Mouse (Mus musculus) cerebellum, adult 2 months (tissue): ENCODE results near the gene Emg1.

Experiments used
- CTCF ChIP-seq: fragments of 200-500 bp; IDR thresholded peaks from 2 replicates; pipeline ENCODE4 v1.5.1; 2011; ENCODE audit warnings: low read depth, mild to moderate bottlenecking, control low read depth, low read length, moderate library complexity, borderline replicate concordance; ENCODE audit not compliant: insufficient read depth
- POLR2A ChIP-seq: fragments of 200-500 bp; IDR thresholded peaks from 2 replicates; pipeline ENCODE4 v1.6.1; 2011; ENCODE audit warnings: low read length, control low read depth, borderline replicate concordance; ENCODE audit not compliant: insufficient read depth

DNA sequence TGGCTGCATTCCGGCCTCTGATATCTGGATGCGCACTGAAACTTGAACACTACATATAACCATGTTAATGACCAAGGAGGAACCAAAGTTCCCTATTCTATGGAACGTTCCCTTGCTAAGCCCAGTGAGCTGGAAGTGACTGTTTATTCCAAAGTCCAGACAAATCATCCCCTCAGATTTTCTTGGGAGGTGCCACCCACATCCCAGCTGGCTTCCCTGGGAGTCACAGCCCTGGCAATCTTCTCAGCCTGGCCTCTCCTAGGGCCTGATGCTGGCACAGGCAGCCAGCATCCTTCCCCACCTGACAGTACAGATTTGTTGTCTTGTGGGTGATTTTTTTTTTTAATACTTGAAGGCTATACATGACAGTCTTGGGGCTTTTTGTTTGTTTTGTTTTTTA, 32.5 kb downstream of the Emg1 start:
- no peak for TF ChIP-seq CTCF
- no peak for TF ChIP-seq POLR2A
